Mouse (Mus musculus) liver, adult 2 months (tissue): ENCODE results near the gene Gin1.

Experiments used
- CTCF ChIP-seq: fragments of 200-500 bp; IDR thresholded peaks from 2 replicates; pipeline ENCODE4 v1.5.1; 2011; ENCODE audit warnings: low read depth, low read length, control low read depth
- POLR2A ChIP-seq: fragments of 200-500 bp; IDR thresholded peaks from 2 replicates; pipeline ENCODE4 v1.6.1; 2011; ENCODE audit warnings: low read length, control low read depth; ENCODE audit not compliant: insufficient read depth; ENCODE audit errors: extremely low read depth

DNA sequence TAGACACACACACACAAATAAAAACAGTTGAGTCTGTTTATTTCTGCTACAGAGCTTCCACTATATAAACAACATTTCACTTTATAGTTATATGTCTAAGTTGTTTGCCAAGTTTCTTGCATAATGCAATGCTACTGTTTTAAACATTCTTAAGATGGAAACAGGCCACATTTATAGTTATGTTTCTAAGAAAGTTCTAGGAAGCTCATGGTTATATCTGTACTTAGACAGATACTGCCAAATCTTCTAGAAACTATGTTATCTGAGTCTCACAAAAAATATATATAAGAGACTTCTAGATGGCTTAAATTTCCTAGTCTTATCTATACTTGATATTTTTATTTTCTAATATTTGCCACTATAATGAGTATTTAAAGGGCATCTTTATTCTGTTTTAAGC lies 16.8 kb upstream of the Gin1 start:
- TF ChIP-seq CTCF (no peak), POLR2A (no peak)
